Mouse (Mus musculus) lung, postnatal 25 days (tissue): ENCODE data around the gene Drd1.

Experiments used
- DNase-seq: peaks from one replicate; pipeline ENCODE4 v3.0.0; 2022; ENCODE audit warnings: low spot score

Gene Drd1

DNA sequence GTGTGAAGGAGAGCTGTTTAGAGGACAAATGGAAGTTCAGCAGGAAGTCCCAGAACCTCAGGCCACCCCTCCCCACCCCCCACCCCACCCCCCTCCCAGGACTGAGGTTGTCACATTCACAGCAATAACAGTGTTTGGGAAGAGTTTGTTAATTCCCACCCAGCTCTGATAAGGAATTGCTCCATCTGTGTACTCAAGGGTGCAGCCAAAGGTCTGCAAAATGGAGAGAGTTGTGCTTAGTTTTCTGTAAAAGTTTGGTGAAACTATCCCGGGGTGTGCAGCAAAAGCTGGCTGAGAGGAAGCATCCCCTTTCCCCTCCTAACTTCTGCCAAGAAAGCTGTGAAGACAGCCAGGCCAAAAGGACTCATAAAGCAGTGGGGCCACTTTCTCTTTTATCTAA, 17.6 kb upstream of the Drd1 start:
- peak; percentile 30 for DNase-seq

DNA sequence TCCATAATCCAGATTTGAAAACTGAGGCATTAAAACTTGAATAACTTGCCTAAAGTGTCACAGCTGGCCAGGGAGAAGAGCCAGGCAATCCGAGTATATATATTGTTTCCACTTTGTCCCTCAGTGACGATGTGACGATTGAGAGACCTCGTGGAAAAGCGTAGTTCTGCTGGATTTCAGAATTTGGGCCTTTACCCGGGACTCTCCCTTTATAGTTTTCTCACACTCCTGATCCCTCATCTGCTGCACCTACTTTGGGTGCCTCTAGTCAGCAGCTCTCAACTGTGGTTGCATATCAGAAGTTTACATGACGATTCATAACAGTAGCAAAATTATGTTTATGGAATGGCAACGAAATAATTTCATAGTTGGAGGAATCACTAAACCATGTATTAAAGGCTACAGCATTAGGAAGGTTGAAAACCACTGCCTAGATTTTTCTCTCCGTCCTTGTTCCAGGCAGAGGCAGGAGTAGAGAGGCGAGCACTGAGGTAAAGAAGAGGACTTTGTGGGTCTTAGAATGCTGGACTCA, 17.1 kb upstream of the Drd1 start:
- no peak for DNase-seq

DNA sequence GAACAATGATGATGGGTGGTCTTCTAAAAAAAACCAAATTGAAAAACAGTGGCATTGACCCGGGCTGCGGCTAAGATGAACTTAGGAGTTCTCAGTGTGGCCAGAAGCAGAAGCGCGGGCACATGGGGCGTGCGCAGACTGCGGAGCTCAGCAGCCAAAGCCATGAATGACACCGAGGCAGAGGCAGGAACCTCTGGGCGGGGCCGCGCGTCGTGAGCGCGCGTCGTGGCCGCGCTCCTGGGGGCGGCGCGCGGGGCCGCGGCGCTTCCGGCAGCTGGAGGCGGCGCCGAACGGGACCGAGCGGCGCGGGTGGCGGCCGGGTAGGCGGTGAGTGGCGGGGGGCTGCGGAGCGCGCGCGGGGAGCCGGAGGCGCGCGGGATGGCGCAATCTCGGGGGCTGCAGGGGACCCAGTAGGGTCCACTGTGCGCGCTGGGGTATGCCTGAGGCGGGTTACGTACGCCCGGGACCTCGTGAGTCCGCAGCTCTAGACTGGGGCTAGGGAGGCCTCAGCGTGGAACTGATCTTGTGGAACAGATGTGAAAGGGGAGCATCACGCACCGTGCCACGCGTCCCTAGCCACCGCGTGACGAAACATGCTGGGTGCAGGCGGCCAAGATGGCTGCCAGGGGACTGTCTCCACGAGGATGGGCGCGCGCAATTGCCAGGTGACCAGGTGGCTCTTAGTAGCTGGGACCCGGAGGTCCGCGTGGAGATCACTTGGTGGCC, 16.3 kb upstream of the Drd1 start, which contains the start of gene Sfxn1:
Gene Sfxn1 (plus strand): TSS at position 264 of the 726 bp plus-strand sequence.
- DNase-seq = peak; percentile 65

DNA sequence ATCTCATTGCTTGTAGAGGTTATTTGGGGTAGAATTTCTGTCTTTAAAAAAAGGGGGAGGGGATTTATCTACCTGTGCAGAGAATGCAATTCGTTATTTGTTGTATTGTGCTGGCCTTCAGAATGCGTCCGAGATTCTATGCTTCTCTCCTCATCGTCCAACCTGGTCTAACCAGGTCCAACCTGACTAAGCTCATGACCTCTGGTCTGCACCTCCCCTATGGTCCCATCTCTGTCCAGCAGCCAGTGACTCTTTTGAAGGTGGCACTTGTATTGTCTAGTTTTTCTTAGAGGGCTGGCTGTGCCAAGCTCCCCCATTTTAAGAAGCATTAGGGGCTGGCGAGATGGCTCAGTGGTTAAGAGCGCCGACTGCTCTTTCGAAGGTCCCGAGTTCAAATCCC, 15.5 kb upstream of the Drd1 start:
- no peak for DNase-seq

DNA sequence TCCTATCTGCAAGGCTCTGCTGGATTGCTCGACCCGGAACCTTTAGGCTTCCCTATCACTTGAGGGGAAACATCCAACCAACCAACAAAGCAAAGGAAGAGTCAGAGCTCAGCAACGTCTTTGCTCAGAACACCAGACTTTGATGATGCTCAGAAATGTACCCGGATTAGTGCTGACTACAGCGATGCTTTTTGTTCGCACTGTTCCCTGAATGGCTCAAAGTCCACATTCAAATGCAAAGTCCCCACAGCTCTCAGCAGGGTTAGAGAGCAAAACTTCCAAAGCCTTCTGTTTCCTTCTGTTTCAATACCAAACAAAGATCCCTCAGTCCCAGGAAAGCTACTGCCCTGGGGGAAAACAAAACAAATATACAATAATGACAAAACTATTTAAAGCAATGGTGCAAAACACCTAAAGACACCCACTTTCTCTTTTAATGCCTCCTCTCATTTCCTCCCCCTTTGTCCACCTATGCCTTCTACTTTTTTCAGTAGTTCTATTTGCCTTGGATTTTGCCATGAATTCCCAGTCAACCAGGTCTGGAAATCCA, 12.2 kb upstream of the Drd1 start:
- no peak for DNase-seq

DNA sequence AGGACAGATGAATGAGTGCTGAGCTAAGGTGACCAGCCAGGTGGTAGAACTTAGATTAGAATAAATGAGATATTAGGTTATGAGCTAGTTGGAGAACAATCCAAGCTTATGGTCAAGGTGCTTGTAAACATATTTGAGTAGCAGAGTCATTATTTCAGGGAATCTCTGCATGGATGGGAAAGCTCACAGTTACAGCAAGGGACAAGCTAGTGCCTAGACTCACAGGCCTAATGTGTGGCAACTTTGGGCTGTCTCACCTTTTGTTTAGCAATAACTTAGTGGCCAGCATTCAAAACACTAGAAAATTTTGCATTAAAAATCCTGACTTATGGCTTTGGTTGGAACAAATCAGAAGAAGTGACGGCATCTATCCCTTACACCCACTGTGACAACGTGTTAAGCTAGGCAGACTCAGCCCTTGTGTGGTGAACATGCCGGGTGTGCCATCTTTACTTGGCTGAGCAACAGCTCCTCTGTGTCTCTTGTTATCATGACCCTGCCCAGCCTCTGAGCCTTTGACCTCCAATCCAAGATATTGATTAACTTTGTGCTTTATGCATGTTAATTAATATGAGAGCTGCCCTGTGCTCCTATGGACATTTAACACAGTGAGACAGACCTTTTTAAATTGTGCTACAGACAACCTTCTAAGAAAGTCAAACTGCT, 10.7 kb upstream of the Drd1 start:
- no peak for DNase-seq

DNA sequence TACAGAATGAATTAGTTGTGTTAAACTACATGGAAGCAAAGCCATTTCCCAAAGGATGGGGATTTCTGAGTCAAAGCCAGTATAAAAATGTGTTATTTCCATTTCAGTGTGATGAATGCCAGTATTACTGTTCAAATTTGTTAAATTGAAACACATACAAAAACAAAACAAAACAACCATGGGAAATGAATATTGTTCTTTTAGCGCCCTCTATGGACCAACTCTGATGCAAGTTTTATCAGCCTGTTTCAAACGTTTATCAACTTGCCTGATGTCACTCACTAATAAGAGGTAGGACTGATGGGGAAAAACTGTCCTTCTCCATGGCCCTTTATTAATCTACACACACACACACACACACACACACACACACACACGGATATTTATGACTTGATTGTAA, 7.8 kb upstream of the Drd1 start:
- no peak for DNase-seq

DNA sequence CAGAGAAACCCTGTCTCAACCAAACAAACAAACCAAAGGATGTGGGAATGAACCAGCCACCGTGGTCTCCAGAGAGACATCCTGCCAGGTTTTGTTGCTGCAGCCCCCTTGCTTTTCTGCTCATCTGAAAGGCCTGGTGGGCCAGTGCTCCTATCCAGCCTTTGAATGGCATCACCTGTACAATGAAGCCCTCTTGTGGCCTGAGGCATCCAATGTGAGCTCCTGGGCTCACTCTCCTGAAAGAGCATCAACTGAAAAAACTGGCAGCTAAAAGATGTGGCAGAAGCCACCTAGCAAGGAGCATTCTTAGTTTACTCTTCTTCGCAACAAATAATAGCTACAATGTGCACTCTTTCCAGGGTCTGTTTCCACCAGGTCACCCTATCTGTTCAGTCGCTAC, 6.6 kb upstream of the Drd1 start:
- DNase-seq = no peak

DNA sequence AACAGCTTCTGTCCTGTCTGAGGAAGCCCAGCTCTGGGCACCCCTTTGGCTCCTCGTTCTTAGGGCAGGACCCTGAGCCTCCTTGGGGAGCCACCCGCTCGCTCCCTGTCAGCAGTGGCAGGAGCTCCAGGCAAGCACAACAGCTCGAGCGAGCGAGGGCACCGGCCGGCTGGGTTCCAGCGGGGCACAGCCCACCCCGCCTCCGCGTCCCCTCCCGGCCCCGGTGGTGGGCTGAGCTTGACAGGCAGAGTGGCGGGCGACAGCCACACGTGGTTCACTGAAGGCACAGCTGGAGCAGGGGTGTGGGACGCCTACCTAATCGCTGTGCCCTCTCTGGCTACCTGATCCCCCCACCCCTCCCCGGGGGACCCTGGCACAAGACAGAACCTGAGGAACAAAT, 543 bp downstream of the Drd1 start:
- no peak for DNase-seq

DNA sequence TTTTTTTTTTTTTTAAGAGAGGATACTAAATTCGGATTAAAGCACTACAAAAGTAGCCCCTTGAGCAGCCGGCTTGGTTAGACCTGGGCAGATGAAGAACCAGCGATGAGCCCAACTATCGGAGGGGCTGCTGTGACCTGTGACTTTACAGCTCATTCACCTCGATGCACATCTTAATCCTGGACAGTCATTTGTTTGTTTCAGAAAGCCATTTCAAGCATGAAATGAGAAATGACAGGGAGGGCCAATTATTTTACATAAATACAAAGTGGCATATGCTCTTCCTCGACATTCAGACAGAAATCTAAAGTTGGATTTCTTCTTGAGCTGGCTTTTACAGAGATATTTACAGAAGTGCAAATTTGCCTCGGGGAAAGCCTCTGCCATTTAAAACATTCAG, 3.9 kb downstream of the Drd1 start:
- DNase-seq = no peak

DNA sequence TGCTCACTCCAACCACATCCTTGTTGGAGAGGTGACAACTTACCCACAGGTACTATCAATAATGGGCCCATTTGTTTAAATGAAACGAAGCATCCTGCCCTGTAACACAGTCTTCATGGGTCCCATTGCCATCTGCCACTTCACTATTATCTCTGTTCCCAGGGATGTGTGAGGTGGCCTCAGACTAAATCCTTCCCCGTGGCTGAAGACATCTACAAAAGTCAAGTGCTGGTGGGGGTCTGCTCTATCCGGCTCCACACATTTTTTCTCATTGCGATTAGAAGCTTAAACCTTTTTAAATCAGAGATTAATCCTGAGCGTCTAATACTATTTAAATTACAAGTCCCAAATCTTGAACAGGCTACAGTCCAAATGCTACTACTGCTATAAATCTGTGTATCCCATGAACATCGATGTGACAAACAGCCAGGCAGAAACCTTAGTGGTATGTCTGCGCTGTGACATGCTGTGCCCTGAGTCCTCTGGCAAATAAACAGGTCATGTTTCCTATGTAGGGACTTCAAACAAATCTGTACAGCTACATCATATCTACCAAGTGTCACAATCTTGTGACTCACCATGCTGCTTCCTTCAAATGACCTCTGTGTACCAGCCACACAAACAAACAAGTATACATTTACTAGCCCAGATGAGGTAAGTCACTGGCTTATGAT, 6.7 kb downstream of the Drd1 start:
- no peak for DNase-seq

DNA sequence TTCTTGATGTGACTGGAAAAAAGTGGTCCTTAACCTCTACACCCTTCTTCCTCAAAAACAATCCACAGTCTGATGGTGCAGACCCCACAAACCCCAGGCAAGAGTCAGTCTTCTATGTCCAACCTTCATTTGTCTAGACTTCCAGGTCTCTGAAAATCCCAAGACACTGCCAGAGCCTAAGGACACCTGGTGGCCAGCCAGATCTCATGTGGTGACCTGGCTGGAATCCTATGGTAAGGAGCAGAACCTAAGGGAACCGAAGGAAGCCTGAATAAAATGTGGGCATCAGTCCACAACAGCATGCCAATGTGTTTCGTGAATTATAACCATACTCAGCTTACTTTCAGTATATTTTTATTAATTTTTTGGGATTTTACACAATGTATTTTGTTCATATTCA, 15.2 kb downstream of the Drd1 start:
- DNase-seq = no peak

DNA sequence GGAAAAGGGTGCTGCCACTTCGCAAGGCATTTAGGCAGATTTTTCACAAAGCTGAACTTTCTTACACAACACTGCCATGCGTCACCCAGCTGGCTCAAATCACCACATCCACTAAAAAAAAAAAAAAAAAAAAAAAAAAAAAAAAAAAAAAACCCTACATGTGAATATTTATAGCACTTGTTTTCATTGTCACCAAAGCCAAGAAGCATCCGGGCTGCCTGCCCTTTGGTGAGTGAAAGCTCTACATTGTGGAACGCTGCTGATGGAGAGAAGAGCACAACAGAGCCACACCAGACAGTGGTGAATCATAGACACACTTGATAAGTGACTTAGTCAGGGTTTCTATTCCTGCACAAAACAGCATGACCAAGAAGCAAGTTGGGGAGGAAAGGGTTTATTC, 17.6 kb downstream of the Drd1 start:
- DNase-seq = no peak

DNA sequence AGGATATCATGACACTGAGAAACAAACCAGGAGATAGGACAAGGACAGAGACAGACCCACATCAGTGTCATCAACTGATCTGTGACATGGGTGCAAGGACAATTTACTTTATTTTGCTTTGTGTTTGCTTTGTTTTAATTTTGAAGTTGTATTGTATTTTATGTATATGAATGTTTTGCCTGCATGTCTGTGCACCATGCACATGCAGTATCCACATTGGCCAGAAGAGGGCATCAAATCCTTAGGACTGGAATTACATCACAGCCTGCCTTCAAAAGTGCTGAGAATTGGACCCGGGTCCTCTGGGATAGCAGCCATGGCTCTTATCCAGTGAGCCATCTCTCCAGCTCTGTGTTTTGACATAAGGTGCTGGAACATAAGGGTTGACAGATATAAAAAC, 20.0 kb downstream of the Drd1 start:
- no peak for DNase-seq

DNA sequence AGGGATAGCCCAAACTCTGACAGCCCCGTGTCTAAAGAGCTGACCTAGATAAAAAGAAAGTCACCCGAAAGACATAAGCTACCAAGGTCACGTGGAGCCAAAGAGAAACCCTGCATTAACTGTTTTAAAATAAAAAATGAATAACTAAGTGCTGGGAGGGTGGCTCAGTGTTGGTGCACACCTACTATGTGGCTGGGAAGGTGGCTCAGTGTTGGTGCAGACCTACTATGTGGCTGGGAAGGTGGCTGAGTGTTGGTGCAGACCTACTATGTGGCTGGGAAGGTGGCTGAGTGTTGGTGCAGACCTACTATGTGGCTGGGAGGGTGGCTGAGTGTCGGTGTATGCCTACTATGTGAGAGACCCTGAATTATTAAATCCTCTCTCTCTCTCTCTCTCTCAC, 21.9 kb downstream of the Drd1 start:
- no peak for DNase-seq

DNA sequence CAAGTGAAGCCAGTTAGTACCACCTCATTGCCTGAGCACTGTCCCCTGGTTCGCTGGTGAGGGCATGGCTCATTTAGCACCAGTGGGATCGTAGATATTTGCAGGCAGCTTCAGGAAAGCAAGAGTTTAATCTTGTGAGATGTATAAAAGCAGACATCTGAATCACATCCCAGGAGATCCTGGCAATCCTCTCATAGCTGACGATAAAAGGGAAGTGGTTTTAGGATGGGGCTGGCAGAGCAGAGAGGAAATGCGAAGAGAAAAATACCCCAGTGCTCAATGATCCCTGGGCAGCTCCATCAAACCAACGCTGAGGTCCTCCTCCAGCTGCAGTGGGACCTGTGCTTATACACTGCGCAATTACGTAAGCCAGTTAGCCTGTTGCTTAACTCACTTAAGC, 28.4 kb downstream of the Drd1 start:
- DNase-seq = no peak

DNA sequence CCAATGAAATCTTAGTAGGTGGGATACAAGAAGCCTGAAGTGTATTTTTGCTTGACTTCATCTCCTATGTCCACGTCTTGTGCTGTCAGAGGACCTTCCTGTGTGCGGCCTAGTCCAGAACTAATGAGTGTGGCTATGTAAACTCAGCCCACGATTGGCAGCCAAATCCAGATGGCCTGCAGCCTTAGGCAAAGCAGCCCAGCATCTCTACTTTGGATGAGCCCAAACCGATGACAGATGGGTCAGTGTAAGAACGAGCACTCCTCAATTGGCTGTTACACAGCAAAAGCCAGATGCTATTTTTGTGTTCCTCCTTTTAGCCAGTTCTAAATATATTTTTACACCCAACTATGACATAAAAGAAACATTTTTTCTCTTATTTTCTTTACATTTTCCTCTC, 32.2 kb downstream of the Drd1 start:
- DNase-seq = no peak

DNA sequence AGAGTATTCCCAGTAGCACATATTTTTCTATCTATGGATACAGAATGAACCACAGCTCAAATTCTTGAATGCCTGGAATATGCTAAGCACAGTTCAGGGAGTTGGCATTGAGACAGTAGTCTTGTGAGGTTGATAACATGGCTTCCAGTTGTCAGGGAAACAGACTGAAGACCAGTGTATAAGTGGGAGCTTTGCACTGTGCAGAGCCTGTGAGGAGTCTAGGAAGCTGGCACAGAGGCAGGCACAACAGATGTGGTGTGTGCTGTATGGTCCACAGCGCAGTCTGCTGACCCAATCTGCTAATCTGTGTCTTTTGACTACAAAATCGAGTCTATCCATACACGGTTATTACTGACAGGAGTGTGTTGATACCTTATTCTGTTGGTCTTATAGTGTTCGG, 46.8 kb downstream of the Drd1 start:
- no peak for DNase-seq
